Mouse (Mus musculus): ENCODE data around the gene Vsig10l.

DNA sequence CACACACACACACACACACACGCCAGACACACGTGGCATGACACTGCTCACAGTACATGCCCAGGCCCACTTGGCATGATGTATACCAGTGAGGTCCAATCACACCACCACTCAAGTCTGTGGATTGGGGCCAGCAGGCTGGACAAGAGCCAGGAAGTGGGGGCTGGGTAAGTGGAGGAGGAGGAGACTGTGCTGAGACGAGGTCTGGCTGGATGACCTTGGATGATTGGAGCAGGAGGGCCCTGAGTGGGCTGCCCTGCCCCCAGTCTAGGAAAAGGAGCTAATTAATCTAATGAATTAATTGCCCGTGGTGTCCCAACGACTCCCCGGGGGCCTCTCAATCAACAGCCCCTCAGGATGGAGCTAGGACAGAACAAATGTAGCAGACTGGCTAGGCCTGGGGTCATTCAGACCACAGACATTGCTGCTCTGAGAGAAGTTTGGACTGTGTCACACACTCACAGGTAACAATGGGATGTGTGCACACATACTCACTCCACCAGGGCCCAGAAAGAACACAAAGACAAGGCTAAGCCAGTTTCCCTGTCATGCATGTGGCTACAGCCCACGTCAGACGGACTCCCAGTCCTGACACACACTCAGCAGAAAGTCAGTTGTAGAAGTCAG, 19.3 kb downstream of the Vsig10l start:
- TF ChIP-seq HCFC1 (IDR thresholded peaks at IDR 0.05; ENCODE audit: borderline replicate concordance, insufficient read depth, low read length) (no peak), ZC3H11A (IDR thresholded peaks at IDR 0.05; ENCODE audit: borderline replicate concordance, low read depth, low read length) (no peak), CHD2 (IDR thresholded peaks at IDR 0.05; ENCODE audit: low read depth, low read length) (no peak)

Measured in ES-E14 (cell line).